Mouse (Mus musculus) forebrain, embryonic 14.5 days (tissue): Measurements from ENCODE around the gene Fntb. TPM values are rescaled to one million over a fixed set of nuclear protein-coding genes. Genes with fewer than 3 reads are reported as not detected.

Experiments
- ATAC-seq: fragments of 200-750 bp; cut with Nextera tagmentation; 2 replicates; pipeline ENCODE4 v1.8.0; 2017; ENCODE audit warnings: mild to moderate bottlenecking, moderate library complexity
- DNase-seq: peaks from one replicate; pipeline ENCODE4 v3.0.0-alpha.2; 2015; ENCODE audit warnings: low spot score
- H3K27ac ChIP-seq: fragments of 300-500 bp; sonication (generic); 2 replicates; pipeline ENCODE4 v1.5.1; 2014; ENCODE audit warnings: low read depth, mild to moderate bottlenecking, control low read depth, low read length, moderate library complexity
- H3K27me3 ChIP-seq: fragments of 300-500 bp; sonication (generic); replicated peaks from 2 replicates; pipeline ENCODE4 v1.6.1; 2014; ENCODE audit warnings: low read length, control low read depth, mixed read lengths; ENCODE audit not compliant: control insufficient read depth, insufficient read depth
- H3K36me3 ChIP-seq: fragments of 300-500 bp; sonication (generic); 2 replicates; pipeline ENCODE4 v1.6.1; 2014; ENCODE audit warnings: low read length, control low read depth; ENCODE audit not compliant: control insufficient read depth, insufficient read depth
- H3K4me1 ChIP-seq: fragments of 300-500 bp; sonication (generic); 2 replicates; pipeline ENCODE4 v1.6.1; 2014; ENCODE audit warnings: antibody characterized with exemption, low read length, control low read depth; ENCODE audit not compliant: control insufficient read depth, insufficient read depth
- H3K4me2 ChIP-seq: fragments of 300-500 bp; sonication (generic); 2 replicates; pipeline ENCODE4 v1.6.1; 2014; ENCODE audit warnings: mild to moderate bottlenecking, control low read depth, low read length
- H3K4me3 ChIP-seq: fragments of 300-500 bp; sonication (generic); 2 replicates; pipeline ENCODE4 v1.5.1; 2014; ENCODE audit warnings: low read depth, low read length, control low read depth
- H3K9ac ChIP-seq: fragments of 300-500 bp; sonication (generic); 2 replicates; pipeline ENCODE4 v1.6.1; 2014; ENCODE audit warnings: mild to moderate bottlenecking, low read length, control low read depth, moderate library complexity
- H3K9me3 ChIP-seq: fragments of 300-500 bp; sonication (generic); replicated peaks from 2 replicates; pipeline ENCODE4 v1.6.1; 2016; ENCODE audit warnings: low read length, control low read depth, mixed read lengths; ENCODE audit not compliant: control insufficient read depth
- WGBS: fragments of 180-500 bp; shearing (Covaris S2); extraction: QIAGEN DNeasy Blood & Tissue Kit; methylation state at CpG from one replicate; pipeline ENCODE4 v1.1.7; 2014; 5-methylcytosine and 5-hydroxymethylcytosine counted together
- polyA plus RNA-seq: library from polyadenylated mRNA; unstranded; fragments of >200 nt; fragmentation: Nextera tagmentation; extraction: Ambion mirVana; gene quantifications from 2 replicates; pipeline ENCODE4 v1.2.1, GENCODE M21; 2014

Gene Fntb
- polyA plus RNA-seq, 1 experiment from 2014 or later = 39.0 TPM

GRCm38 (mm10) chr12:76934438-76934837, 169.0 kb downstream of the Fntb start:
- no peak overlapping the region for H3K9ac ChIP-seq
- no peaks in the 10 kb centered on the region for H3K4me1 ChIP-seq
- no peak for DNase-seq
- ATAC-seq = no peak
- H3K36me3 ChIP-seq = peaks cover 45% of the 10 kb centered on the region
- H3K27me3 ChIP-seq = no peaks in the 10 kb centered on the region
- H3K9me3 ChIP-seq = no peaks in the 10 kb centered on the region
- no peak overlapping the region for H3K4me2 ChIP-seq
- H3K27ac ChIP-seq = no peak overlapping the region
- WGBS = 93% methylated on average over 3 of the region's 3 CpGs
- H3K4me3 ChIP-seq = no peak overlapping the region

GRCm38 (mm10) chr12:76936211-76936610, 170.8 kb downstream of the Fntb start:
- 96% methylated on average over 10 of the region's 10 CpGs for WGBS
- H3K36me3 ChIP-seq = peaks cover 63% of the 10 kb centered on the region

GRCm38 (mm10) chr12:76938013-76938412, 172.6 kb downstream of the Fntb start:
- no peak overlapping the region for H3K27ac ChIP-seq
- H3K4me3 ChIP-seq = no peak overlapping the region
- DNase-seq (no peak), ATAC-seq (no peak)
- peaks cover 78% of the 10 kb centered on the region for H3K36me3 ChIP-seq
- H3K27me3 ChIP-seq = no peaks in the 10 kb centered on the region
- H3K9me3 ChIP-seq = no peaks in the 10 kb centered on the region
- 95% methylated on average over 6 of the region's 6 CpGs for WGBS
- no peaks in the 10 kb centered on the region for H3K4me1 ChIP-seq
- H3K4me2 ChIP-seq = no peak overlapping the region
- no peak overlapping the region for H3K9ac ChIP-seq

More at GRCm38 (mm10) chr12:76936211-76936610, 170.8 kb downstream of the Fntb start:
- H3K4me2 ChIP-seq = no peak overlapping the region
- no peaks in the 10 kb centered on the region for H3K9me3 ChIP-seq
- ATAC-seq = no peak
- no peak for DNase-seq
- H3K27me3 ChIP-seq = no peaks in the 10 kb centered on the region
- no peak overlapping the region for H3K9ac ChIP-seq
- H3K27ac ChIP-seq = no peak overlapping the region
- H3K4me3 ChIP-seq = no peak overlapping the region
- H3K4me1 ChIP-seq = no peaks in the 10 kb centered on the region

GRCm38 (mm10) chr12:76941524-76941923, 176.1 kb downstream of the Fntb start:
- Histone ChIP-seq H3K27ac (no peak overlapping the region), H3K9ac (no peak overlapping the region), H3K27me3 (no peaks in the 10 kb centered on the region), H3K4me1 (no peaks in the 10 kb centered on the region), H3K36me3 (peaks cover 100% of the 10 kb centered on the region), H3K4me3 (no peak overlapping the region), H3K4me2 (no peak overlapping the region), H3K9me3 (no peaks in the 10 kb centered on the region)
- 51% methylated on average over 2 of the region's 2 CpGs for WGBS
- ATAC-seq = no peak
- DNase-seq = no peak

- Histone ChIP-seq H3K9ac (no peak overlapping the region), H3K27ac (no peak overlapping the region), H3K4me3 (no peak overlapping the region), H3K4me1 (no peaks in the 10 kb centered on the region), H3K36me3 (peaks cover 98% of the 10 kb centered on the region), H3K9me3 (no peaks in the 10 kb centered on the region), H3K27me3 (no peaks in the 10 kb centered on the region), H3K4me2 (no peak overlapping the region)
- DNase-seq (no peak), ATAC-seq (no peak)
- WGBS = 89% methylated on average over 2 of the region's 2 CpGs
Observed at GRCm38 (mm10) chr12:76942476-76942875, 177.1 kb downstream of the Fntb start.

- 84% methylated on average over 3 of the region's 3 CpGs for WGBS
- DNase-seq = no peak
- no peak overlapping the region for H3K4me2 ChIP-seq
- ATAC-seq = no peak
- H3K4me1 ChIP-seq = no peaks in the 10 kb centered on the region
- peaks cover 98% of the 10 kb centered on the region for H3K36me3 ChIP-seq
- H3K9me3 ChIP-seq = no peaks in the 10 kb centered on the region
- H3K4me3 ChIP-seq = no peak overlapping the region
- no peak overlapping the region for H3K9ac ChIP-seq
- H3K27ac ChIP-seq = no peak overlapping the region
- H3K27me3 ChIP-seq = no peaks in the 10 kb centered on the region
Observed at GRCm38 (mm10) chr12:76943046-76943445, 177.7 kb downstream of the Fntb start.

- peaks cover 98% of the 10 kb centered on the region for H3K36me3 ChIP-seq
- ATAC-seq = no peak
Observed at GRCm38 (mm10) chr12:76943466-76943865, 178.1 kb downstream of the Fntb start.

GRCm38 (mm10) chr12:76947487-76947886, 182.1 kb downstream of the Fntb start:
- Histone ChIP-seq H3K9ac (no peak overlapping the region), H3K27me3 (no peaks in the 10 kb centered on the region), H3K27ac (no peak overlapping the region), H3K4me2 (no peak overlapping the region), H3K4me1 (no peaks in the 10 kb centered on the region), H3K4me3 (no peak overlapping the region), H3K36me3 (peaks cover 95% of the 10 kb centered on the region), H3K9me3 (no peaks in the 10 kb centered on the region)
- WGBS = 97% methylated on average over 3 of the region's 3 CpGs
- DNase-seq (no peak), ATAC-seq (no peak)

More at GRCm38 (mm10) chr12:76943466-76943865, 178.1 kb downstream of the Fntb start:
- Histone ChIP-seq H3K27ac (no peak overlapping the region), H3K4me3 (no peak overlapping the region), H3K9me3 (no peaks in the 10 kb centered on the region), H3K4me2 (no peak overlapping the region), H3K27me3 (no peaks in the 10 kb centered on the region), H3K4me1 (no peaks in the 10 kb centered on the region), H3K9ac (no peak overlapping the region)
- WGBS = 95% methylated on average over 6 of the region's 6 CpGs
- DNase-seq = no peak

- Histone ChIP-seq H3K4me1 (no peaks in the 10 kb centered on the region), H3K27me3 (no peaks in the 10 kb centered on the region), H3K4me3 (no peak overlapping the region), H3K9ac (no peak overlapping the region), H3K36me3 (peaks cover 95% of the 10 kb centered on the region), H3K9me3 (no peaks in the 10 kb centered on the region), H3K4me2 (no peak overlapping the region), H3K27ac (no peak overlapping the region)
- DNase-seq (no peak), ATAC-seq (no peak)
- WGBS = 90% methylated on average over 2 of the region's 2 CpGs
Observed at GRCm38 (mm10) chr12:76948185-76948584, 182.8 kb downstream of the Fntb start.
